Mouse (Mus musculus): ENCODE results near the gene Shroom2. TPM values are rescaled to one million over a fixed set of nuclear protein-coding genes. Genes with fewer than 3 reads are reported as not detected.
A peak's percentile ranks its signal among the peaks of the same experiment; 100 is the strongest.
"Not testable (repeated sequence)": the region's sequence is repeated elsewhere in the genome, so short reads cannot be mapped to it uniquely, and the experiment has no call there.

Shroom2 gene
- polyA plus RNA-seq, 1 experiment from 2014 or later, result 0.89 TPM

GRCm38 (mm10) chrX:152756293-152756692 lies 13.0 kb downstream of the Shroom2 start:
- Histone ChIP-seq H3K9me3 (replicated peaks) (no peaks in the 10 kb centered on the region), H3K4me2 (no peak overlapping the region), H3K9ac (no peak overlapping the region), H3K27me3 (no peaks in the 10 kb centered on the region), H3K4me1 (replicated peaks) (no peaks in the 10 kb centered on the region), H3K4me3 (replicated peaks) (no peak overlapping the region), H3K36me3 (no peaks in the 10 kb centered on the region), H3K27ac (no peak overlapping the region)
- 74% methylated on average over 5 of the region's 5 CpGs for WGBS (ENCODE audit: insufficient replicate concordance)
- DNase-seq (no peak), ATAC-seq (ENCODE audit: low read depth) (no peak)

GRCm38 (mm10) chrX:152755819-152756218 lies 13.4 kb downstream of the Shroom2 start:
- 81% methylated on average over 1 of the region's 1 CpGs for WGBS (ENCODE audit: insufficient replicate concordance)
- Histone ChIP-seq H3K4me3 (replicated peaks) (no peak overlapping the region), H3K4me2 (no peak overlapping the region), H3K9ac (no peak overlapping the region), H3K9me3 (replicated peaks) (no peaks in the 10 kb centered on the region), H3K27me3 (no peaks in the 10 kb centered on the region), H3K4me1 (replicated peaks) (no peaks in the 10 kb centered on the region), H3K27ac (no peak overlapping the region), H3K36me3 (no peaks in the 10 kb centered on the region)
- ATAC-seq (ENCODE audit: low read depth), result no peak
- no peak for DNase-seq

GRCm38 (mm10) chrX:152745925-152746324 lies 23.3 kb downstream of the Shroom2 start:
- Histone ChIP-seq H3K27me3 (no peaks in the 10 kb centered on the region), H3K4me3 (replicated peaks) (no peak overlapping the region), H3K9me3 (replicated peaks) (no peaks in the 10 kb centered on the region), H3K4me2 (no peak overlapping the region), H3K36me3 (no peaks in the 10 kb centered on the region), H3K27ac (no peak overlapping the region), H3K4me1 (replicated peaks) (no peaks in the 10 kb centered on the region), H3K9ac (no peak overlapping the region)
- no peak for ATAC-seq (ENCODE audit: low read depth)
- DNase-seq, result no peak
- 52% methylated on average over 2 of the region's 2 CpGs for WGBS (ENCODE audit: insufficient replicate concordance)

- Histone ChIP-seq H3K4me1 (replicated peaks) (no peaks in the 10 kb centered on the region), H3K27me3 (no peaks in the 10 kb centered on the region), H3K9me3 (replicated peaks) (no peaks in the 10 kb centered on the region), H3K27ac (no peak overlapping the region), H3K4me3 (replicated peaks) (no peak overlapping the region), H3K9ac (no peak overlapping the region), H3K36me3 (no peaks in the 10 kb centered on the region), H3K4me2 (no peak overlapping the region)
- DNase-seq (no peak), ATAC-seq (ENCODE audit: low read depth) (no peak)
These were observed 25.6 kb downstream of the Shroom2 start for GRCm38 (mm10) chrX:152743642-152744041.

- no peaks in the 10 kb centered on the region for H3K4me1 ChIP-seq (replicated peaks)
- no peak overlapping the region for H3K27ac ChIP-seq
- DNase-seq, result no peak
- ATAC-seq (ENCODE audit: low read depth), result no peak
- 56% methylated on average over 4 of the region's 4 CpGs for WGBS (ENCODE audit: insufficient replicate concordance)
- H3K27me3 ChIP-seq, result no peaks in the 10 kb centered on the region
- no peaks in the 10 kb centered on the region for H3K36me3 ChIP-seq
- no peak overlapping the region for H3K4me3 ChIP-seq (replicated peaks)
- no peak overlapping the region for H3K9ac ChIP-seq
- no peak overlapping the region for H3K4me2 ChIP-seq
- no peaks in the 10 kb centered on the region for H3K9me3 ChIP-seq (replicated peaks)
These were observed 30.4 kb downstream of the Shroom2 start for GRCm38 (mm10) chrX:152738759-152739368.

GRCm38 (mm10) chrX:152738191-152738590 lies 31.1 kb downstream of the Shroom2 start:
- Histone ChIP-seq H3K27ac (no peak overlapping the region), H3K4me1 (replicated peaks) (no peaks in the 10 kb centered on the region), H3K4me3 (replicated peaks) (no peak overlapping the region), H3K9ac (no peak overlapping the region), H3K36me3 (no peaks in the 10 kb centered on the region), H3K27me3 (no peaks in the 10 kb centered on the region), H3K4me2 (no peak overlapping the region), H3K9me3 (replicated peaks) (no peaks in the 10 kb centered on the region)
- DNase-seq, result peak; percentile 38
- WGBS (ENCODE audit: insufficient replicate concordance), result 39% methylated on average over 2 of the region's 2 CpGs
- ATAC-seq (ENCODE audit: low read depth), result no peak

GRCm38 (mm10) chrX:152735283-152735682 lies 34.0 kb downstream of the Shroom2 start:
- H3K9me3 ChIP-seq (replicated peaks), result no peaks in the 10 kb centered on the region
- H3K27me3 ChIP-seq, result peaks cover 5% of the 10 kb centered on the region; the same call in 1 of the 2 replicates
- ATAC-seq (ENCODE audit: low read depth) (no peak), DNase-seq (no peak)
- no peaks in the 10 kb centered on the region for H3K4me1 ChIP-seq (replicated peaks)
- no peak overlapping the region for H3K9ac ChIP-seq
- H3K4me2 ChIP-seq, result no peak overlapping the region
- no peak overlapping the region for H3K4me3 ChIP-seq (replicated peaks)
- H3K36me3 ChIP-seq, result no peaks in the 10 kb centered on the region
- H3K27ac ChIP-seq, result no peak overlapping the region

- Histone ChIP-seq H3K27ac (no peak overlapping the region), H3K9me3 (replicated peaks) (no peaks in the 10 kb centered on the region), H3K4me2 (no peak overlapping the region), H3K4me1 (replicated peaks) (no peaks in the 10 kb centered on the region), H3K36me3 (no peaks in the 10 kb centered on the region), H3K9ac (no peak overlapping the region), H3K4me3 (replicated peaks) (no peak overlapping the region), H3K27me3 (no peaks in the 10 kb centered on the region)
- ATAC-seq (ENCODE audit: low read depth) (no peak), DNase-seq (no peak)
These were observed 52.6 kb downstream of the Shroom2 start for GRCm38 (mm10) chrX:152716693-152717092.

- H3K27ac ChIP-seq; H3K27me3 ChIP-seq; ATAC-seq (ENCODE audit: low read depth); DNase-seq; H3K4me1 ChIP-seq (replicated peaks); H3K9me3 ChIP-seq (replicated peaks); H3K4me2 ChIP-seq; H3K4me3 ChIP-seq (replicated peaks); H3K9ac ChIP-seq; H3K36me3 ChIP-seq: not testable (repeated sequence)
- 31% methylated on average over 2 of the region's 2 CpGs for WGBS (ENCODE audit: insufficient replicate concordance)
These were observed 58.5 kb downstream of the Shroom2 start for GRCm38 (mm10) chrX:152710715-152711114.

- no peak overlapping the region for H3K4me3 ChIP-seq (replicated peaks)
- no peak overlapping the region for H3K4me2 ChIP-seq
- no peaks in the 10 kb centered on the region; the same call in 1 of the 2 replicates for H3K27me3 ChIP-seq
- no peak for DNase-seq
- WGBS (ENCODE audit: insufficient replicate concordance), result 18% methylated on average over 4 of the region's 4 CpGs
- ATAC-seq (ENCODE audit: low read depth), result no peak
- no peaks in the 10 kb centered on the region for H3K4me1 ChIP-seq (replicated peaks)
- H3K9me3 ChIP-seq (replicated peaks), result no peaks in the 10 kb centered on the region
- no peak overlapping the region for H3K27ac ChIP-seq
- no peak overlapping the region for H3K9ac ChIP-seq
- H3K36me3 ChIP-seq, result no peaks in the 10 kb centered on the region
These were observed 60.9 kb downstream of the Shroom2 start for GRCm38 (mm10) chrX:152708359-152708758.

GRCm38 (mm10) chrX:152705397-152705796 lies 63.9 kb downstream of the Shroom2 start:
- H3K27ac ChIP-seq, result no peak overlapping the region
- no peak overlapping the region for H3K9ac ChIP-seq
- DNase-seq (peak; percentile 15), ATAC-seq (ENCODE audit: low read depth) (no peak)
- H3K36me3 ChIP-seq, result no peaks in the 10 kb centered on the region
- H3K9me3 ChIP-seq (replicated peaks), result no peaks in the 10 kb centered on the region
- WGBS (ENCODE audit: insufficient replicate concordance), result 24% methylated on average over 3 of the region's 3 CpGs
- no peak overlapping the region for H3K4me2 ChIP-seq
- no peaks in the 10 kb centered on the region; the same call in 1 of the 2 replicates for H3K27me3 ChIP-seq
- H3K4me1 ChIP-seq (replicated peaks), result no peaks in the 10 kb centered on the region
- no peak overlapping the region for H3K4me3 ChIP-seq (replicated peaks)

- DNase-seq (no peak), ATAC-seq (ENCODE audit: low read depth) (no peak)
- Histone ChIP-seq H3K4me2 (no peak overlapping the region), H3K27me3 (no peaks in the 10 kb centered on the region; the same call in 1 of the 2 replicates), H3K9me3 (replicated peaks) (no peaks in the 10 kb centered on the region), H3K36me3 (no peaks in the 10 kb centered on the region), H3K27ac (no peak overlapping the region), H3K4me3 (replicated peaks) (no peak overlapping the region), H3K9ac (no peak overlapping the region), H3K4me1 (replicated peaks) (no peaks in the 10 kb centered on the region)
- 57% methylated on average over 1 of the region's 1 CpGs for WGBS (ENCODE audit: insufficient replicate concordance)
These were observed 65.6 kb downstream of the Shroom2 start for GRCm38 (mm10) chrX:152703624-152704023.

Data from liver, embryonic 13.5 days (tissue).